Mouse (Mus musculus): ENCODE measurements around the gene Mrps24. TPM values are rescaled to one million over a fixed set of nuclear protein-coding genes. Genes with fewer than 3 reads are reported as not detected.

Mrps24 gene
- total RNA-seq (2015; ENCODE audit: low replicate concordance): 37.5 and 45.3 TPM in 2 replicates
- 6.3 and 21.7 TPM in 2 replicates for total RNA-seq (2017; ENCODE audit: low replicate concordance)

GRCm38 (mm10) chr11:5715630-5716105 is at the start of gene Mrps24:
Mrps24 (minus strand) TSS chr11:5715680.
- no peak for ATAC-seq (replicated peaks; ENCODE audit: low FRiP score, poor library complexity, severe bottlenecking)

GRCm38 (mm10) chr11:5762633-5762982 is 47.1 kb upstream of the Mrps24 start:
- 0 out of 2 replicates have a peak, but pooled peaks have one; percentile 15 for ATAC-seq (replicated peaks; ENCODE audit: low FRiP score, poor library complexity, severe bottlenecking)

GRCm38 (mm10) chr11:5761820-5762632 is 46.5 kb upstream of the Mrps24 start, which contains the start of gene Urgcp:
Urgcp (minus strand) TSS chr11:5762376.
- peak; percentile 94 for ATAC-seq (replicated peaks; ENCODE audit: low FRiP score, poor library complexity, severe bottlenecking)

GRCm38 (mm10) chr11:5753755-5754154 is 38.3 kb upstream of the Mrps24 start:
- no peak for ATAC-seq (replicated peaks; ENCODE audit: low FRiP score, poor library complexity, severe bottlenecking)

GRCm38 (mm10) chr11:5744951-5745350 is 29.5 kb upstream of the Mrps24 start:
- ATAC-seq (replicated peaks; ENCODE audit: low FRiP score, poor library complexity, severe bottlenecking): no peak

GRCm38 (mm10) chr11:5742106-5742505 is 26.6 kb upstream of the Mrps24 start:
- no peak for ATAC-seq (replicated peaks; ENCODE audit: low FRiP score, poor library complexity, severe bottlenecking)

- peak; percentile 97 for ATAC-seq (replicated peaks; ENCODE audit: low FRiP score, poor library complexity, severe bottlenecking)
These were observed 25.6 kb upstream of the Mrps24 start for GRCm38 (mm10) chr11:5740965-5741627.

GRCm38 (mm10) chr11:5740599-5740964 is 25.1 kb upstream of the Mrps24 start:
- ATAC-seq (replicated peaks; ENCODE audit: low FRiP score, poor library complexity, severe bottlenecking): peak; percentile 12; the same call in 1 of the 2 replicates

GRCm38 (mm10) chr11:5739846-5740245 is 24.4 kb upstream of the Mrps24 start:
- ATAC-seq (replicated peaks; ENCODE audit: low FRiP score, poor library complexity, severe bottlenecking): no peak

- ATAC-seq (replicated peaks; ENCODE audit: low FRiP score, poor library complexity, severe bottlenecking): no peak
These were observed 23.6 kb upstream of the Mrps24 start for GRCm38 (mm10) chr11:5738888-5739632.

- no peak for ATAC-seq (replicated peaks; ENCODE audit: low FRiP score, poor library complexity, severe bottlenecking)
These were observed 21.7 kb upstream of the Mrps24 start for GRCm38 (mm10) chr11:5737137-5737536.

GRCm38 (mm10) chr11:5734323-5734722 is 18.8 kb upstream of the Mrps24 start:
- ATAC-seq (replicated peaks; ENCODE audit: low FRiP score, poor library complexity, severe bottlenecking): no peak

GRCm38 (mm10) chr11:5732401-5732800 is 16.9 kb upstream of the Mrps24 start:
- no peak for ATAC-seq (replicated peaks; ENCODE audit: low FRiP score, poor library complexity, severe bottlenecking)

- ATAC-seq (replicated peaks; ENCODE audit: low FRiP score, poor library complexity, severe bottlenecking): no peak
These were observed 14.1 kb upstream of the Mrps24 start for GRCm38 (mm10) chr11:5729582-5729981.

- no peak for ATAC-seq (replicated peaks; ENCODE audit: low FRiP score, poor library complexity, severe bottlenecking)
These were observed 3.3 kb upstream of the Mrps24 start for GRCm38 (mm10) chr11:5718611-5719354.

GRCm38 (mm10) chr11:5716938-5717705 is 1.6 kb upstream of the Mrps24 start:
- ATAC-seq (replicated peaks; ENCODE audit: low FRiP score, poor library complexity, severe bottlenecking): no peak

- no peak for ATAC-seq (replicated peaks; ENCODE audit: low FRiP score, poor library complexity, severe bottlenecking)
These were observed 766 bp upstream of the Mrps24 start for GRCm38 (mm10) chr11:5716246-5716645.

- no peak for ATAC-seq (replicated peaks; ENCODE audit: low FRiP score, poor library complexity, severe bottlenecking)
These were observed 301 bp downstream of the Mrps24 start for GRCm38 (mm10) chr11:5715179-5715578.
